Mouse (Mus musculus) CD4-positive, CD25-positive, alpha-beta regulatory T cell, adult 2 months (primary cell): ENCODE data around the gene Cdc42bpg.
A peak's percentile ranks its signal among the peaks of the same experiment; 100 is the strongest.

Source experiments
- DNase-seq: peaks from one replicate; pipeline ENCODE4 v3.0.0-alpha.2; 2012; ENCODE audit warnings: low read depth, low spot score

Gene Cdc42bpg

GRCm38 (mm10) chr19:6348717-6349116 lies 42.5 kb downstream of the Cdc42bpg start:
- no peak for DNase-seq

GRCm38 (mm10) chr19:6349215-6349983 lies 43.1 kb downstream of the Cdc42bpg start:
- no peak for DNase-seq

GRCm38 (mm10) chr19:6351431-6352106 lies 45.3 kb downstream of the Cdc42bpg start:
- DNase-seq: no peak

GRCm38 (mm10) chr19:6352107-6352505 lies 45.9 kb downstream of the Cdc42bpg start:
- no peak for DNase-seq

- DNase-seq: no peak
Measured at GRCm38 (mm10) chr19:6354030-6354429, 47.8 kb downstream of the Cdc42bpg start.

GRCm38 (mm10) chr19:6361291-6361690 lies 55.0 kb downstream of the Cdc42bpg start:
- DNase-seq: no peak

GRCm38 (mm10) chr19:6363091-6363410 lies 56.8 kb downstream of the Cdc42bpg start:
- no peak for DNase-seq

- peak; percentile 100 for DNase-seq
Measured at GRCm38 (mm10) chr19:6363411-6364240, 57.4 kb downstream of the Cdc42bpg start, which contains the start of gene Sf1. Gene Sf1, plus strand, starts transcription at chr19:6363690.

- peak; percentile 96 for DNase-seq
Measured at GRCm38 (mm10) chr19:6364317-6364725, 58.1 kb downstream of the Cdc42bpg start.

- no peak for DNase-seq
Measured at GRCm38 (mm10) chr19:6364842-6365241, 58.6 kb downstream of the Cdc42bpg start.

- no peak for DNase-seq
Measured at GRCm38 (mm10) chr19:6370175-6370574, 63.9 kb downstream of the Cdc42bpg start.

GRCm38 (mm10) chr19:6372433-6372832 lies 66.2 kb downstream of the Cdc42bpg start:
- DNase-seq: no peak

- DNase-seq: peak; percentile 89
Measured at GRCm38 (mm10) chr19:6373539-6374400, 67.5 kb downstream of the Cdc42bpg start.

GRCm38 (mm10) chr19:6374571-6374970 lies 68.3 kb downstream of the Cdc42bpg start:
- no peak for DNase-seq
